Mouse (Mus musculus) embryonic facial prominence, embryonic 13.5 days (tissue): ENCODE results near the gene Gstcd. TPM values are rescaled to one million over a fixed set of nuclear protein-coding genes. Genes with fewer than 3 reads are reported as not detected.
A peak's percentile ranks its signal among the peaks of the same experiment; 100 is the strongest.

ENCODE experiments used
- ATAC-seq: fragments of 200-750 bp; cut with Nextera tagmentation; 2 replicates; pipeline ENCODE4 v1.8.0; 2017; ENCODE audit warnings: low read depth; ENCODE audit not compliant: insufficient number of reproducible peaks, insufficient read depth, low FRiP score, low TSS enrichment
- H3K27ac ChIP-seq: fragments of 300-500 bp; sonication (generic); 2 replicates; pipeline ENCODE4 v1.5.1; 2015; ENCODE audit warnings: moderate library complexity, mild to moderate bottlenecking, inconsistent platforms
- H3K27me3 ChIP-seq: fragments of 300-500 bp; sonication (generic); 2 replicates; pipeline ENCODE4 v1.6.1; 2015; ENCODE audit warnings: mild to moderate bottlenecking, inconsistent platforms
- H3K36me3 ChIP-seq: fragments of 300-500 bp; sonication (generic); 2 replicates; pipeline ENCODE4 v1.6.1; 2015; ENCODE audit warnings: mild to moderate bottlenecking, inconsistent platforms
- H3K4me1 ChIP-seq: fragments of 300-500 bp; sonication (generic); 2 replicates; pipeline ENCODE4 v1.6.1; 2015; ENCODE audit warnings: inconsistent platforms
- H3K4me2 ChIP-seq: fragments of 300-500 bp; sonication (generic); 2 replicates; pipeline ENCODE4 v1.6.1; 2015; ENCODE audit warnings: moderate library complexity, mild to moderate bottlenecking, inconsistent platforms
- H3K4me3 ChIP-seq: fragments of 300-500 bp; sonication (generic); 2 replicates; pipeline ENCODE4 v1.5.1; 2015; ENCODE audit warnings: mild to moderate bottlenecking, inconsistent platforms
- H3K9ac ChIP-seq: fragments of 300-500 bp; sonication (generic); 2 replicates; pipeline ENCODE4 v1.6.1; 2015; ENCODE audit warnings: mild to moderate bottlenecking, inconsistent platforms
- H3K9me3 ChIP-seq: fragments of 300-500 bp; sonication (generic); 2 replicates; pipeline ENCODE4 v1.6.1; 2016; ENCODE audit warnings: inconsistent platforms
- WGBS: fragments of 180-500 bp; shearing (Covaris S2); methylation state at CpG from one replicate; pipeline ENCODE4 v1.1.7; 2015; ENCODE audit warnings: mixed read lengths; 5-methylcytosine and 5-hydroxymethylcytosine counted together
- polyA plus RNA-seq: library from polyadenylated mRNA; unstranded; fragments of >200 nt; fragmentation: Nextera tagmentation; extraction: Ambion mirVana; gene quantifications from 2 replicates; pipeline ENCODE4 v1.2.1, GENCODE M21; 2015

The Gstcd gene
- polyA plus RNA-seq, 1 experiment from 2014 or later: 7.5 TPM

- Histone ChIP-seq H3K9ac (no peak overlapping the region), H3K27ac (no peak overlapping the region), H3K36me3 (peaks cover 18% of the 10 kb centered on the region), H3K9me3 (no peaks in the 10 kb centered on the region), H3K4me1 (peaks cover 13% of the 10 kb centered on the region), H3K27me3 (no peaks in the 10 kb centered on the region), H3K4me3 (no peak overlapping the region), H3K4me2 (no peak overlapping the region)
- 85% methylated on average over 1 of the region's 1 CpGs for WGBS
- no peak for ATAC-seq
These were observed 2.5 kb upstream of the Gstcd start for GRCm38 (mm10) chr3:133094305-133094704.

GRCm38 (mm10) chr3:133092936-133093335 lies 1.1 kb upstream of the Gstcd start:
- H3K4me1 ChIP-seq: peaks cover 13% of the 10 kb centered on the region
- ATAC-seq: no peak
- no peaks in the 10 kb centered on the region for H3K27me3 ChIP-seq
- peak overlapping the region; percentile 86 for H3K4me3 ChIP-seq
- peak overlapping the region; percentile 63 for H3K4me2 ChIP-seq
- H3K9ac ChIP-seq: peak overlapping the region; percentile 96; the same call in 1 of the 2 replicates
- no peak overlapping the region for H3K27ac ChIP-seq
- 92% methylated on average over 1 of the region's 1 CpGs for WGBS
- H3K9me3 ChIP-seq: no peaks in the 10 kb centered on the region
- peaks cover 6% of the 10 kb centered on the region for H3K36me3 ChIP-seq

- no peaks in the 10 kb centered on the region for H3K27me3 ChIP-seq
- peak overlapping the region; percentile 99 for H3K27ac ChIP-seq
- WGBS: 0% methylated on average over 7 of the region's 7 CpGs
- ATAC-seq: no peak
- no peaks in the 10 kb centered on the region for H3K9me3 ChIP-seq
- peak overlapping the region; percentile 96 for H3K9ac ChIP-seq
- peaks cover 13% of the 10 kb centered on the region for H3K4me1 ChIP-seq
- H3K4me2 ChIP-seq: peak overlapping the region; percentile 63
- peak overlapping the region; percentile 86 for H3K4me3 ChIP-seq
- peaks cover 3% of the 10 kb centered on the region; the same call in 1 of the 2 replicates for H3K36me3 ChIP-seq
These were observed 531 bp upstream of the Gstcd start for GRCm38 (mm10) chr3:133092274-133092853.

GRCm38 (mm10) chr3:133091121-133091663 lies 641 bp downstream of the Gstcd start:
- peak; percentile 81 for ATAC-seq
- H3K36me3 ChIP-seq: no peaks in the 10 kb centered on the region
- no peaks in the 10 kb centered on the region for H3K9me3 ChIP-seq
- peak overlapping the region; percentile 99 for H3K27ac ChIP-seq
- H3K4me2 ChIP-seq: peak overlapping the region; percentile 63
- H3K27me3 ChIP-seq: no peaks in the 10 kb centered on the region
- WGBS: under 1% methylated on average over 42 of the region's 44 CpGs
- H3K9ac ChIP-seq: peak overlapping the region; percentile 96
- peak overlapping the region; percentile 86 for H3K4me3 ChIP-seq
- peaks cover 13% of the 10 kb centered on the region for H3K4me1 ChIP-seq

- ATAC-seq: no peak
- peak overlapping the region; percentile 99 for H3K27ac ChIP-seq
- no peaks in the 10 kb centered on the region for H3K9me3 ChIP-seq
- no peaks in the 10 kb centered on the region for H3K36me3 ChIP-seq
- H3K4me1 ChIP-seq: peaks cover 13% of the 10 kb centered on the region
- no peaks in the 10 kb centered on the region for H3K27me3 ChIP-seq
- WGBS: 4% methylated on average over 11 of the region's 11 CpGs
- peak overlapping the region; percentile 63 for H3K4me2 ChIP-seq
- peak overlapping the region; percentile 86 for H3K4me3 ChIP-seq
- peak overlapping the region; percentile 96 for H3K9ac ChIP-seq
These were observed 1.3 kb downstream of the Gstcd start for GRCm38 (mm10) chr3:133090247-133091120.

- no peak overlapping the region for H3K27ac ChIP-seq
- H3K9ac ChIP-seq: no peak overlapping the region
- ATAC-seq: no peak
- 48% methylated on average over 3 of the region's 3 CpGs for WGBS
- no peak overlapping the region for H3K4me3 ChIP-seq
- peaks cover 31% of the 10 kb centered on the region for H3K36me3 ChIP-seq
- H3K4me2 ChIP-seq: no peak overlapping the region
- no peaks in the 10 kb centered on the region for H3K27me3 ChIP-seq
- no peaks in the 10 kb centered on the region for H3K4me1 ChIP-seq
- no peaks in the 10 kb centered on the region for H3K9me3 ChIP-seq
These were observed 6.0 kb downstream of the Gstcd start for GRCm38 (mm10) chr3:133085858-133086257.

- no peak overlapping the region for H3K9ac ChIP-seq
- no peaks in the 10 kb centered on the region for H3K4me1 ChIP-seq
- no peak overlapping the region for H3K27ac ChIP-seq
- no peak overlapping the region for H3K4me2 ChIP-seq
- H3K9me3 ChIP-seq: no peaks in the 10 kb centered on the region
- no peak for ATAC-seq
- WGBS: 90% methylated on average over 5 of the region's 5 CpGs
- no peaks in the 10 kb centered on the region for H3K27me3 ChIP-seq
- peaks cover 37% of the 10 kb centered on the region for H3K36me3 ChIP-seq
- no peak overlapping the region for H3K4me3 ChIP-seq
These were observed 9.1 kb downstream of the Gstcd start for GRCm38 (mm10) chr3:133082736-133083135.

GRCm38 (mm10) chr3:133075560-133075959 lies 16.3 kb downstream of the Gstcd start:
- Histone ChIP-seq H3K36me3 (peaks cover 13% of the 10 kb centered on the region), H3K9ac (no peak overlapping the region), H3K27me3 (no peaks in the 10 kb centered on the region), H3K4me3 (no peak overlapping the region), H3K9me3 (no peaks in the 10 kb centered on the region), H3K27ac (no peak overlapping the region), H3K4me2 (no peak overlapping the region), H3K4me1 (no peaks in the 10 kb centered on the region)
- 95% methylated on average over 10 of the region's 10 CpGs for WGBS
- no peak for ATAC-seq

GRCm38 (mm10) chr3:133052068-133052467 lies 39.8 kb downstream of the Gstcd start:
- no peak overlapping the region for H3K27ac ChIP-seq
- no peak overlapping the region for H3K9ac ChIP-seq
- no peak for ATAC-seq
- no peaks in the 10 kb centered on the region for H3K4me1 ChIP-seq
- H3K4me3 ChIP-seq: no peak overlapping the region
- 83% methylated on average over 2 of the region's 2 CpGs for WGBS
- no peaks in the 10 kb centered on the region for H3K9me3 ChIP-seq
- no peak overlapping the region for H3K4me2 ChIP-seq
- peaks cover 9% of the 10 kb centered on the region for H3K36me3 ChIP-seq
- no peaks in the 10 kb centered on the region for H3K27me3 ChIP-seq

GRCm38 (mm10) chr3:133033145-133033755 lies 58.6 kb downstream of the Gstcd start:
- no peak for ATAC-seq
- Histone ChIP-seq H3K9me3 (no peaks in the 10 kb centered on the region), H3K4me3 (no peak overlapping the region), H3K4me2 (no peak overlapping the region), H3K36me3 (no peaks in the 10 kb centered on the region), H3K27ac (no peak overlapping the region), H3K27me3 (no peaks in the 10 kb centered on the region), H3K9ac (no peak overlapping the region), H3K4me1 (no peaks in the 10 kb centered on the region)
- WGBS: 86% methylated on average over 7 of the region's 7 CpGs

GRCm38 (mm10) chr3:133026977-133027376 lies 64.9 kb downstream of the Gstcd start:
- 39% methylated on average over 2 of the region's 2 CpGs for WGBS
- no peaks in the 10 kb centered on the region for H3K36me3 ChIP-seq
- peaks cover 7% of the 10 kb centered on the region; the same call in 1 of the 2 replicates for H3K4me1 ChIP-seq
- H3K9ac ChIP-seq: no peak overlapping the region
- H3K9me3 ChIP-seq: no peaks in the 10 kb centered on the region
- H3K27me3 ChIP-seq: no peaks in the 10 kb centered on the region
- H3K27ac ChIP-seq: 0 out of 2 replicates have a peak overlapping the region, but pooled peaks have one; percentile 16
- no peak overlapping the region for H3K4me2 ChIP-seq
- no peak overlapping the region for H3K4me3 ChIP-seq
- no peak for ATAC-seq
